Mouse (Mus musculus): Measurements from ENCODE around the gene Pyy. TPM values are rescaled to one million over a fixed set of nuclear protein-coding genes. Genes with fewer than 3 reads are reported as not detected.

Pyy gene
- total RNA-seq, 2 experiments from 2014 or later: not detected

Other genes with a start within 250 kb of the Pyy start
- under 1 TPM; 0.34 to 0.49 TPM for gene Meox1, start 213.5 kb downstream of the Pyy start, total RNA-seq (2021)
- under 1 TPM in 1 of 2 experiments, not detected in 1; 0.15 TPM for gene Sost, start 140.8 kb downstream of the Pyy start, total RNA-seq (2021)
- gene Cfap97d1, start 123.6 kb downstream of the Pyy start, total RNA-seq (2021): not detected
- 100 to 1,000 TPM; 201 to 252 TPM for gene Dusp3, start 120.8 kb downstream of the Pyy start, total RNA-seq (2021)
- gene Mpp3, start 79.4 kb downstream of the Pyy start, total RNA-seq (2021): 10 to 100 TPM; 69.0 to 85.2 TPM
- under 1 TPM in 1 of 2 experiments, not detected in 1; 0.32 TPM for gene Cd300lg, start 66.3 kb downstream of the Pyy start, total RNA-seq (2021)
- gene Mpp2, start 19.3 kb downstream of the Pyy start, total RNA-seq (2021): 100 to 1,000 TPM; 148 to 157 TPM
- not detected for gene Ppy, start 6.5 kb downstream of the Pyy start, total RNA-seq (2021)
- gene Nags, start 37.7 kb upstream of the Pyy start, total RNA-seq (2021): not detected
- 10 to 100 TPM; 24.2 to 27.3 TPM for gene Tmem101, start 48.6 kb upstream of the Pyy start, total RNA-seq (2021)
- 10 to 100 TPM; 58.0 to 58.7 TPM for gene Lsm12, start 77.5 kb upstream of the Pyy start, total RNA-seq (2021)
- 10 to 100 TPM; 56.1 to 67.2 TPM for gene G6pc3, start 81.8 kb upstream of the Pyy start, total RNA-seq (2021)
- 100 to 1,000 TPM; 270 to 275 TPM for gene Hdac5, start 122.3 kb upstream of the Pyy start, total RNA-seq (2021)
- gene BC030867, start 141.1 kb upstream of the Pyy start, total RNA-seq (2021): 1 to 10 TPM; 1.2 TPM
- gene Asb16, start 160.9 kb upstream of the Pyy start, total RNA-seq (2021): 1 to 10 TPM; 1.2 to 1.7 TPM
- 10 to 100 TPM; 70.8 to 77.7 TPM for gene Tmub2, start 177.1 kb upstream of the Pyy start, total RNA-seq (2021)
- gene Atxn7l3, start 188.8 kb upstream of the Pyy start, total RNA-seq (2021): 100 to 1,000 TPM; 227 to 258 TPM
- 100 to 1,000 TPM; 114 to 125 TPM for gene Ubtf, start 211.9 kb upstream of the Pyy start, total RNA-seq (2021)

All from left cerebral cortex, postnatal 36 days (tissue).